Mouse (Mus musculus): ENCODE results near the gene Gpld1. TPM values are rescaled to one million over a fixed set of nuclear protein-coding genes. Genes with fewer than 3 reads are reported as not detected.

Gene Gpld1
- total RNA-seq, 2 experiments from 2014 or later: 0.45 to 0.86 TPM

DNA sequence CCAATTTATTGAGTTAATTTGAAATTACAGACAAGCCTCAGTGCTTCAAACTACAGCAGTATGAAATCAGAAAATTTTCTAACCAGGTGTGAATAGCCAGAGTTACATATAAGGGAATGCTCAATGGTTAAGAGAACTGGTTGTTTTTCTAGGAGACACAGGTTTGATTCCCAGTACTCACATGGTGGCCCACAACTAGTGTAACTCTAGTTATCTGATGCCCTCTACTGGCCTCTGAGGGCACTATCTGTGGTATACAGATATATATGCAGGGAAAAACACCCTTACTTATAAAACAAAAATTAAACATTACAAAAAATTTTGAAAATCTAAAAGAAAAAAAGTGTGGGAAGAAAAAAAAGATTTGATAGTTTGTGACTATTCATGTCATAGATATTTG, 60.0 kb downstream of the Gpld1 start:
- intact Hi-C loops (cut with DNase I; ENCODE audit: low total_unique reads): no loop called here
- DNase-seq: no peak

DNA sequence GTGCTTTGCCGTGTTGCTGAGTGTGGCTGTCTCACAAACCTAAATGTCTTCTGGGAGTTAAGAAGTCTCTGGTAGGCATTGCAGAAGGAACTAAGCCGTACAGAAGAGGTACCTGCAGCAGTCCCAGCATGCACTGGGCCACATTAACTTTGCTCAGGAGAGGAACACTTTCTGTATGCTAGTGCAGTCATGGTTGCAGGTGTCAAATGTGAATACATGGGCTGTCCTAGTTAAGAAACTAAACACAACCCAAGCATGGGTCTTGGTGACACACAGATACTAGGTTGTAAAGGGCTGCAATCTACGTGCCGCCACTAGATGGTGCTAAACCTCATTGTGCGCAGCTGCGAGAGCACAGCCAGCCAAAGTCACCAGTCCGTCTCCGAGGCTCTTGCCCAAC, 64.2 kb downstream of the Gpld1 start:
- intact Hi-C loops (cut with DNase I; ENCODE audit: low total_unique reads): no loop called here
- DNase-seq: no peak

DNA sequence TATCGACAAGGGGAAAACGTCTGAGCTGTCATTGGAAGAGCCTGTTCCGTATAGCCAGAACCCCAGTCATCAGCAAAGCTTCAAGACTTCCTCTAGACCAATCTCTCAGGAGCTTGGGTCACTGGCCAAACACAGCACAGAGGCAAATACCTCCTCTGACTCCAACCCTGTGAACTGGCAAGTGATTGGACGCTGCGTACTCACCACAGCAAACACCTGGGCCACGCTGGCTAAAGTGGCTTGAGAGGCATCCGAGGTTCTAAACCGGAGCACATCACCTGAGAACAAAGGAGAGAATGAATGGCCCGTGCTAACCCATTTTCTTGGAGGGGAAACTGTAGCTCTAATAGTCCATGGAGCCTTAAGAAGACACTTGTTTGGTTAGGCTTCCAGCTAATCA, 75.4 kb downstream of the Gpld1 start:
- intact Hi-C loops (cut with DNase I; ENCODE audit: low total_unique reads): no loop called here
- no peak for DNase-seq

DNA sequence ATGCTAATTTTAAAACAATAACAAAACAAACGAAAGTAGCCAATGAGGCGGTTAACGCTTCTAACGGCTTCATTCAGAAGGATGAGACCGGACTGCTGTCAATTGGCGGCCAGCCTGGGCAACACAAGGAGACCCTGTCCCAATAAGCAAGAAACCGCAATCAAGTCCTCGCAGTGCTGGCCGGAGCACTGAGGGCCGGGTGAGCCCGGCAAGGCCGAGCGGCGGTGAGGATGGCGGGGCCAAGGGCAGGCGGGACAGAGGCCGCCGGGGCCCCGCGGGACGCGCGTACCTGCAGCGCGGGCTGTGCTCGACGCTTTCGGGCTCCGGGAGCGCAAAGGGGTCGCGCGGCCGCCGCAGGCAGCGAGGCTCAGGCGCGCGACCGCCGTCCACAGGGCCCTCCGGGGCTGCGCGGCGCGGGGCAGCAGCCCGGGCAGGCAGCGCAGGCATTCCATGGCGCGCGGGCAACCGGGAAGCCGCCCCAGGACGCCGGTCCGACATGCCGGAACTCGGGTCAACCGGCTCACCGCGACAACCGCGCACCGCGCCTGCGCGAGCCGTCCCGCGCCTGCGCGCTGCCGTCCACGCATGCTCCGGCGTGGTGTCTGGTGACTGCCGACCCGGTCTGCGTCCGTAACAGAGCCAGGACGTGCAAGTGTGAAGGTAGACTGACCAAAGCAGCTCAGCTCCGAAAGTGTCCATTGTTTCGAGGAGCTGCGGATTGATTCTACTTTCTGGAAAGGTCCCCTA, 77.0 kb downstream of the Gpld1 start, which contains the start of gene Mrs2:
Gene Mrs2, minus strand, starts transcription at position 587 of the 747 bp plus-strand sequence.
- intact Hi-C loops (cut with DNase I; ENCODE audit: low total_unique reads): no loop called here
- DNase-seq: peak; percentile 88

DNA sequence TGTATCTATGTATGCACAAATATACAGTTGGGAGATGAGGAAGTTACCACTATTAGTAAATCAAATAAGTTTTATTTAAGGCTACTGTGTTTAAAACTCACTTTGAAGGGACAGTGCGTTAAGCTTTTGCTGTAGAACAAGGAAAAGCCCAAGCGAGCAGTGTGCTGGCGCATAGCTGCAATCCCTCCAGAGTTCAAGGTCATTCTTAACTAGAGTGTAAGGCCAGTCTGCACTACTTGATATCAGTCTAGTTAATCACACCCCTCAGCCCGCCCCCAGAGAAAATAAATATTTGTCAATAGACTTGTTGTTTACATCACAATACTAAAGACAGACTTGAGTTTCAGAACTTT, 77.6 kb downstream of the Gpld1 start:
- no peak for DNase-seq
- intact Hi-C loops (cut with DNase I; ENCODE audit: low total_unique reads): no loop called here

DNA sequence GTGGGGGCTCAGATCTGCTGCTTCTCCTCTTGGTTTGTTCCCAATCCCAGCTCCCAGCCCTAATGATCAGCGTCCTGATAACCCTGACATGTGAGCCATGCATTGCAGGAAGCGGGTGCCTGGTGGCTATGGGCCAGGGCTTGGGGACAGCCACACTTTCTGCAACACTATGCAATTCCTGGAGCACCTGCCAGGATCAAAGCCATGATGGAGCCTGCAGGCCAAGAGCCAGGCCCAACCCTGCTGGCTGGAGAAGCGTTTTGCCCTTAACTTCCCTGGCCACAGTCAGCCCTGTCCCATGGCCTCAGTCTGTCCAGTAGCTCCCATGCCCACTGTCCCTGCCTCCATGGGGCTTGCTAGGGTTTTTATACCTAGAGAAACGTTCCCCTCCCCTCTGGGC, 79.4 kb downstream of the Gpld1 start:
- no peak for DNase-seq
- intact Hi-C loops (cut with DNase I; ENCODE audit: low total_unique reads): no loop called here

DNA sequence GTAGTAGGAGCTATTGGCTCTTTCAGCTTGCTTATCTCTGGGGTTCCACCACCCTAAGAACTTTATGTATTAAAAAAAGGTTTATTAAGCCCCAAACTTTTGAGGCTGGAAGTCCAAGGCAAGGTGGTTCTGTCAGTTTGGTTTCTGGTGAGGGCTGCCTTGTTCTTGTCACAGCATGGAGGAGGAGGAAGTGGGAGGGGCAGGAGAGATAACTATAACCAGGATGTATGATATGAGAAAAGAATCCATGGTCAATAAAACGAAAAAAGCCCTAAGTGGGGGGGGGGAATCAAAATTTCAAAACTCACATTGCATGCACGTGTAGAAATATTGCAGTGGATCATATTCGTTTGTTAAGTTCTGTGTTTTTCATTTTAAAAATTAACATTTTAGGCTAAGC, 80.2 kb downstream of the Gpld1 start:
- no peak for DNase-seq
- intact Hi-C loops (cut with DNase I; ENCODE audit: low total_unique reads): no loop called here

DNA sequence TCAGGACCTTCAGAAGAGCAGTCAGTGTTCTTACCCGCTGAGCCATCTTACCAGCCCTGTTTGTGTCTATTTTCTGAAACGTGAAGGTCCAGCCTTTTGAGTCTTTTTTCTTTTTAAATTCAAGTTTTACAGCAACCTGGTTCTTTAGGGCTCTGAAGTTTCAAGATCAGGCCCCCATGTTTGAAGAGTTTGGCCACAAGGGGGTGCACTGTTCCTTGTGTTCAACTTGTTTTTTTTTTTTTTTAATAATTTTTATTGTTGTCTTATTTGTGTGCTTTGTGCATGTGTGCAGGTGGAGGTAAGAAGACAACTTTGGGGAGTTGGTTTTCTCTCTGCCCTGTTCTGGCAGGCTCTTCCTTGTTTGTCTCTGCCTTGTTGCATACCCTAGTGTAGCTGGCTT, 81.7 kb downstream of the Gpld1 start:
- peak; percentile 26 for DNase-seq
- intact Hi-C loops (cut with DNase I; ENCODE audit: low total_unique reads): no loop called here

DNA sequence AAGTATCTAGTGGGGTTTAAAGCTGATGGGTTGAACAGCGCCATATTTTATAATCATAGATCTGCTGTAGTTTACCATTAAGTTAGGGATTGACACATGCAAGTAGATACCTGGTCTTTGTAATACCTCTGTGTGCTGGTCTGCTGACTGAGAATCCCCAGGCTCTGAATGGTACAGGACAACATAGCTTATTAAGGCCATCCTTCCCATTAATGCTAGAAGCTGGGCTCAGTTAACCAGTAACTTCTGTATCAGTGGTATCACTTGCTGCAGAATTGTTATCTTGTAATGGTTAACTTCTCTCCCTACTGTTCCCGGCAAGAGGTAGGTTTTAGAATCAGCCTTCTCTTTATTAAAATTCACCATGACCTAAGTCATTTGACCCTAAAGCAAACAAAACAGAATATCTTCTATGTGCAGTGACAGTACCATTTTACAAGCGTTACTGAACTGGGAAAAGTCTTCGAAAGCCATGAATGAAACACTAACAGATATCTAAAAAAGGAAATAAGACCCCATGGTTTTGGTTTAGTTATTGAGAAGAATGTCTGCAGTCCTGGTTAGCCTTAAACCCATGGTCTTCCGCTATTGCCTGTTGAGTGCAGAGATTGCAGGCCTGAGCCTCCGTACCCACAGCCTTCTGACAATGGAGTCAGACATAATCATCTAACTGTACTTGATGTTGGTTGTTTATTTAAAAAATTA, 83.6 kb downstream of the Gpld1 start:
- no peak for DNase-seq
- intact Hi-C loops (cut with DNase I; ENCODE audit: low total_unique reads): no loop called here

DNA sequence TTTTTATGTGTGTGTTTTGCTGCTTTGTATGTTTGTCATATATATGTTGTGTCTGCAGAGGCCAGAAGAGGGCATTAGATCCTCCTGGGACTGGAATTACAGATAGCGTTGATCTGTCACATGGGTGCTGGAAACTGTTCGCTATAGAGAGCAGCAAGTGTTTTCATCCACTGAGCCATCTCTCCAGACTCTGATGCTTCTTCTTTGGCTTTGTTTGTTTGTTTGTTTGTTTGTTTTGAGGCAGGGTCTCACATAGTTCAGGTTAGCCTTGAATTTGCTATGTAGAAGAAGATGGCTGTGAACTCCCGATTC, 84.1 kb downstream of the Gpld1 start:
- intact Hi-C loops (cut with DNase I; ENCODE audit: low total_unique reads): no loop called here
- no peak for DNase-seq

DNA sequence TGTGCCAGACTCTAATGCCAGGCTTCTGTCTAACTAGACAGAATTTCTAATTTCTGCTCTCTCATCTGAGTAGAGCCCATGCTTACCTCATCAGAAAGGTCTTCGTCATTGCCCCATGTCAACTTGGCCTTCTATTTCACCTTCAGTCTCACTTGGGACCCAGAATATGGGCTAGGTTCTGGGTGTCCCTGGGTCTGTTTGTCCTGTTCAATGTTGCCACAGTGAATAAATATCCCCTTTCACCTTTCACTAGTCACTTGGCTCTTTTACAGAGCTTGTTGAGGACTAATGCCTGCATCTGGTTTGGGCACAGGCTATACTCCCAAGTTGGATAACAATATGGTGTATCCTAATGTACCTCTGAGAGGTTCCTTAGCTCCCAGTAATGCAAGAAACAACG, 96.5 kb downstream of the Gpld1 start:
- intact Hi-C loops (cut with DNase I; ENCODE audit: low total_unique reads): no loop called here
- no peak for DNase-seq

Other genes with a start within 250 kb of the Gpld1 start
- gene Armh2, start 201.9 kb upstream of the Gpld1 start, total RNA-seq (2021): not detected
- 1 to 10 TPM; 2.4 to 3.1 TPM for gene Gmnn, start 181.2 kb upstream of the Gpld1 start, total RNA-seq (2021)
- 10 to 100 TPM; 49.6 to 49.9 TPM for gene BC005537, start 141.5 kb upstream of the Gpld1 start, total RNA-seq (2021)
- 100 to 1,000 TPM in 1 of 2 experiments, 10 to 100 TPM in 1; 94.2 to 119 TPM for gene Acot13, start 111.6 kb upstream of the Gpld1 start, total RNA-seq (2021)
- gene Tdp2, start 111.5 kb upstream of the Gpld1 start, total RNA-seq (2021): 1 to 10 TPM; 7.3 to 9.2 TPM
- gene D130043K22Rik, start 98.0 kb upstream of the Gpld1 start, total RNA-seq (2021): not detected
- 1 to 10 TPM; 3.4 to 3.7 TPM for gene Aldh5a1, start 5.5 kb upstream of the Gpld1 start, total RNA-seq (2021)
- 10 to 100 TPM; 22.2 to 22.6 TPM for gene Mrs2, start 77.2 kb downstream of the Gpld1 start, total RNA-seq (2021)
- gene Dcdc2a, start 112.9 kb downstream of the Gpld1 start, total RNA-seq (2021): not detected

Data from gastrocnemius, postnatal 14 days (tissue).